Mouse (Mus musculus): ENCODE data around the gene Ccne1.

- TF ChIP-seq CTCF (IDR thresholded peaks at IDR 0.05; ENCODE audit: low read depth, low read length) (peak; percentile 71), POLR2A (IDR thresholded peaks at IDR 0.05; ENCODE audit: extremely low read depth, insufficient read depth, low read length) (no peak)
Observed at GRCm38 (mm10) chr7:38073782-38074181, 33.6 kb downstream of the Ccne1 start.

Measured in liver, adult 2 months (tissue).